Mouse (Mus musculus) stomach, postnatal 0 days (tissue): ENCODE results near the gene Mylpf. TPM values are rescaled to one million over a fixed set of nuclear protein-coding genes. Genes with fewer than 3 reads are reported as not detected.
"Not testable (repeated sequence)": the region's sequence is repeated elsewhere in the genome, so short reads cannot be mapped to it uniquely, and the experiment has no call there.

Experiments
- ATAC-seq: fragments of 200-750 bp; cut with Nextera tagmentation; 2 replicates; pipeline ENCODE4 v1.8.0; 2017; ENCODE audit not compliant: low FRiP score, low TSS enrichment
- DNase-seq: peaks from one replicate; pipeline ENCODE4 v3.0.0-alpha.2; 2016; ENCODE audit warnings: low spot score
- H3K27ac ChIP-seq: fragments of 300-500 bp; sonication (generic); replicated peaks from 2 replicates; pipeline ENCODE4 v1.5.1; 2014; ENCODE audit warnings: mild to moderate bottlenecking, control low read depth
- H3K27me3 ChIP-seq: fragments of 300-500 bp; sonication (generic); 2 replicates; pipeline ENCODE4 v1.6.1; 2014; ENCODE audit warnings: low read length; ENCODE audit not compliant: control insufficient read depth, insufficient read depth
- H3K36me3 ChIP-seq: fragments of 300-500 bp; sonication (generic); 2 replicates; pipeline ENCODE4 v1.6.1; 2014; ENCODE audit warnings: low read length, mixed read lengths; ENCODE audit not compliant: control insufficient read depth, insufficient read depth
- H3K4me1 ChIP-seq: fragments of 300-500 bp; sonication (generic); replicated peaks from 2 replicates; pipeline ENCODE4 v1.6.1; 2014; ENCODE audit warnings: antibody characterized with exemption; ENCODE audit not compliant: control insufficient read depth, insufficient read depth
- H3K4me2 ChIP-seq: fragments of 300-500 bp; sonication (generic); replicated peaks from 2 replicates; pipeline ENCODE4 v1.6.1; 2014; ENCODE audit warnings: low read depth, mild to moderate bottlenecking, control low read depth, moderate library complexity
- H3K4me3 ChIP-seq: fragments of 300-500 bp; sonication (generic); 2 replicates; pipeline ENCODE4 v1.5.1; 2014; ENCODE audit warnings: low read depth, low read length, control low read depth
- H3K9ac ChIP-seq: fragments of 300-500 bp; sonication (generic); 2 replicates; pipeline ENCODE4 v1.6.1; 2014; ENCODE audit warnings: mild to moderate bottlenecking, low read length, control low read depth, mixed read lengths
- H3K9me3 ChIP-seq: fragments of 300-500 bp; sonication (generic); 2 replicates; pipeline ENCODE4 v1.6.1; 2016; ENCODE audit warnings: low read length; ENCODE audit not compliant: control insufficient read depth
- CTCF ChIP-seq: IDR thresholded peaks from 2 replicates; pipeline ENCODE4 v1.5.1; 2016; ENCODE audit warnings: antibody characterized with exemption, low read depth, mild to moderate bottlenecking, moderate library complexity
- EP300 ChIP-seq: optimal IDR thresholded peaks from 2 replicates; pipeline ENCODE3; 2016; ENCODE audit warnings: antibody characterized with exemption
- WGBS: fragments of 180-500 bp; shearing (Covaris S2); extraction: QIAGEN DNeasy Blood & Tissue Kit; methylation state at CpG from one replicate; pipeline ENCODE4 v1.1.7; 2014; 5-methylcytosine and 5-hydroxymethylcytosine counted together
- polyA plus RNA-seq: library from polyadenylated mRNA; unstranded; fragments of >200 nt; fragmentation: Nextera tagmentation; extraction: Ambion mirVana; gene quantifications from 2 replicates; pipeline ENCODE4 v1.2.1, GENCODE M21; 2015

The Mylpf gene
- polyA plus RNA-seq, 1 experiment from 2014 or later, result 11.7 TPM

- ATAC-seq, result no peak
- H3K4me1 ChIP-seq, result no peaks in the 10 kb centered on the region
- peak overlapping the region; percentile 96 for H3K9ac ChIP-seq
- H3K4me3 ChIP-seq, result peak overlapping the region; percentile 80
- no peak for TF ChIP-seq EP300
- peak; percentile 13; the same call in 1 of the 2 replicates for TF ChIP-seq CTCF
- no peaks in the 10 kb centered on the region for H3K27me3 ChIP-seq
- no peak for DNase-seq
- H3K4me2 ChIP-seq, result peak overlapping the region; percentile 77
- WGBS, result 23% methylated on average over 2 of the region's 2 CpGs
- H3K9me3 ChIP-seq, result no peaks in the 10 kb centered on the region
- H3K36me3 ChIP-seq, result 0 out of 2 replicates have a peak, but pooled peaks cover 3% of the 10 kb centered on the region
- H3K27ac ChIP-seq, result peak overlapping the region; percentile 96
These were observed 34.7 kb downstream of the Mylpf start for GRCm38 (mm10) chr7:127243361-127243867.

- TF ChIP-seq EP300 (peak; percentile 58), CTCF (peak; percentile 38)
- H3K9ac ChIP-seq, result peak within 1 kb of the TSS; percentile 96
- peak within 1 kb of the TSS; percentile 96 for H3K27ac ChIP-seq
- no peaks in the 10 kb centered on the region for H3K27me3 ChIP-seq
- no peaks in the 10 kb centered on the region for H3K4me1 ChIP-seq
- WGBS, result under 1% methylated on average over 56 of the region's 56 CpGs
- DNase-seq (peak; percentile 96), ATAC-seq (peak; percentile 96)
- H3K4me2 ChIP-seq, result peak within 1 kb of the TSS; percentile 77
- H3K36me3 ChIP-seq, result 0 out of 2 replicates have a peak, but pooled peaks cover 3% of the 10 kb centered on the region
- H3K4me3 ChIP-seq, result peak within 1 kb of the TSS; percentile 80
- no peaks in the 10 kb centered on the region for H3K9me3 ChIP-seq
These were observed 35.4 kb downstream of the Mylpf start, which contains the start of gene Zfp771 for GRCm38 (mm10) chr7:127243870-127244657. Gene Zfp771, plus strand, starts transcription at chr7:127244274.

- Histone ChIP-seq H3K4me2 (peak overlapping the region; percentile 77), H3K36me3 (peaks cover 7% of the 10 kb centered on the region; the same call in 1 of the 2 replicates), H3K9ac (peak overlapping the region; percentile 96), H3K27ac (peak overlapping the region; percentile 96), H3K4me3 (peak overlapping the region; percentile 80), H3K27me3 (no peaks in the 10 kb centered on the region), H3K4me1 (no peaks in the 10 kb centered on the region), H3K9me3 (no peaks in the 10 kb centered on the region)
- ATAC-seq, result peak; percentile 78
- no peak for DNase-seq
- TF ChIP-seq CTCF (no peak), EP300 (no peak)
- 8% methylated on average over 33 of the region's 33 CpGs for WGBS
These were observed 36.2 kb downstream of the Mylpf start for GRCm38 (mm10) chr7:127244658-127245510.

GRCm38 (mm10) chr7:127250511-127250910 lies 41.8 kb downstream of the Mylpf start:
- H3K36me3 ChIP-seq, H3K4me2 ChIP-seq, H3K4me3 ChIP-seq, ATAC-seq, H3K27ac ChIP-seq, H3K4me1 ChIP-seq, H3K9ac ChIP-seq, DNase-seq, H3K27me3 ChIP-seq, H3K9me3 ChIP-seq: not testable (repeated sequence)
- WGBS, result 91% methylated on average over 8 of the region's 8 CpGs

- no peak overlapping the region for H3K4me2 ChIP-seq
- 81% methylated on average over 2 of the region's 2 CpGs for WGBS
- no peak for ATAC-seq
- no peak for TF ChIP-seq EP300
- peak; percentile 72 for TF ChIP-seq CTCF
- no peak overlapping the region for H3K4me3 ChIP-seq
- H3K4me1 ChIP-seq, result peaks cover 3% of the 10 kb centered on the region
- no peaks in the 10 kb centered on the region for H3K27me3 ChIP-seq
- H3K9me3 ChIP-seq, result no peaks in the 10 kb centered on the region
- no peak overlapping the region for H3K9ac ChIP-seq
- H3K27ac ChIP-seq, result no peak overlapping the region
- no peak for DNase-seq
- peaks cover 7% of the 10 kb centered on the region; the same call in 1 of the 2 replicates for H3K36me3 ChIP-seq
These were observed 43.7 kb downstream of the Mylpf start for GRCm38 (mm10) chr7:127252414-127252813.
